Mouse (Mus musculus) liver, adult 2 months (tissue): ENCODE measurements around the gene Rexo1.

Experiments
- CTCF ChIP-seq: fragments of 200-500 bp; IDR thresholded peaks from 2 replicates; pipeline ENCODE4 v1.5.1; 2011; ENCODE audit warnings: low read depth, low read length, control low read depth
- POLR2A ChIP-seq: fragments of 200-500 bp; IDR thresholded peaks from 2 replicates; pipeline ENCODE4 v1.6.1; 2011; ENCODE audit warnings: low read length, control low read depth; ENCODE audit not compliant: insufficient read depth; ENCODE audit errors: extremely low read depth

DNA sequence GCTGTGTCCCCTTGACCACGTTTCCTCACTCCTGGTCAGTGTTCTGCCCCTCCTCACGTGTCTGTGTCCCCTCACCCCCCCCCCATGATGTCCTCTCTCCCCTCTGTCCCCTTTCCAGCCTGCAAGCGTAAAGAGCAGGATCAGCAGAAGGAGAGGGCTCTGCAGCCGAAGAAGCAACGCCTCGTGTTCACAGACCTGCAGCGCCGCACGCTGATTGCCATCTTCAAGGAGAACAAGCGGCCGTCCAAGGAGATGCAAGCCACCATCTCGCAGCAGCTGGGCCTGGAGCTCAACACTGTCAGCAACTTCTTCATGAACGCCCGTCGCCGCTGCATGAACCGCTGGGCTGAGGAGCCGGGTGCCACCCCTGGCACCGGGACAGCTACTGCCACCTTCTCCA, 47.6 kb downstream of the Rexo1 start:
- TF ChIP-seq POLR2A (no peak), CTCF (no peak)
